Mouse (Mus musculus) kidney, embryonic 15.5 days (tissue): ENCODE measurements around the gene Stat5a. TPM values are rescaled to one million over a fixed set of nuclear protein-coding genes. Genes with fewer than 3 reads are reported as not detected.

Experiments used
- ATAC-seq: fragments of 200-750 bp; cut with Nextera tagmentation; replicated peaks from 2 replicates; pipeline ENCODE4 v1.8.0; 2017; ENCODE audit warnings: moderate TSS enrichment; ENCODE audit not compliant: low FRiP score
- H3K27ac ChIP-seq: fragments of 300-500 bp; sonication (generic); 2 replicates; pipeline ENCODE4 v1.5.1; 2015; ENCODE audit warnings: mild to moderate bottlenecking, inconsistent platforms
- H3K27me3 ChIP-seq: fragments of 300-500 bp; sonication (generic); 2 replicates; pipeline ENCODE4 v1.6.1; 2015; ENCODE audit warnings: inconsistent platforms
- H3K36me3 ChIP-seq: fragments of 300-500 bp; sonication (generic); 2 replicates; pipeline ENCODE4 v1.6.1; 2015; ENCODE audit warnings: inconsistent platforms
- H3K4me1 ChIP-seq: fragments of 300-500 bp; sonication (generic); 2 replicates; pipeline ENCODE4 v1.6.1; 2015; ENCODE audit warnings: inconsistent platforms
- H3K4me2 ChIP-seq: fragments of 300-500 bp; sonication (generic); 2 replicates; pipeline ENCODE4 v1.6.1; 2015; ENCODE audit warnings: moderate library complexity, mild to moderate bottlenecking, inconsistent platforms
- H3K4me3 ChIP-seq: fragments of 300-500 bp; sonication (generic); replicated peaks from 2 replicates; pipeline ENCODE4 v1.5.1; 2015; ENCODE audit warnings: mild to moderate bottlenecking, inconsistent platforms
- H3K9ac ChIP-seq: fragments of 300-500 bp; sonication (generic); 2 replicates; pipeline ENCODE4 v1.6.1; 2015; ENCODE audit warnings: mild to moderate bottlenecking, inconsistent platforms
- H3K9me3 ChIP-seq: fragments of 300-500 bp; sonication (generic); replicated peaks from 2 replicates; pipeline ENCODE4 v1.6.1; 2016; ENCODE audit warnings: inconsistent platforms
- WGBS: fragments of 180-500 bp; shearing (Covaris S2); methylation state at CpG from one replicate; pipeline ENCODE4 v1.1.7; 2015; ENCODE audit warnings: mixed read lengths; 5-methylcytosine and 5-hydroxymethylcytosine counted together
- polyA plus RNA-seq: library from polyadenylated mRNA; unstranded; fragments of >200 nt; fragmentation: Nextera tagmentation; extraction: Ambion mirVana; gene quantifications from 2 replicates; pipeline ENCODE4 v1.2.1, GENCODE M21; 2015

The Stat5a gene
- polyA plus RNA-seq, 1 experiment from 2014 or later: 3.1 TPM

DNA sequence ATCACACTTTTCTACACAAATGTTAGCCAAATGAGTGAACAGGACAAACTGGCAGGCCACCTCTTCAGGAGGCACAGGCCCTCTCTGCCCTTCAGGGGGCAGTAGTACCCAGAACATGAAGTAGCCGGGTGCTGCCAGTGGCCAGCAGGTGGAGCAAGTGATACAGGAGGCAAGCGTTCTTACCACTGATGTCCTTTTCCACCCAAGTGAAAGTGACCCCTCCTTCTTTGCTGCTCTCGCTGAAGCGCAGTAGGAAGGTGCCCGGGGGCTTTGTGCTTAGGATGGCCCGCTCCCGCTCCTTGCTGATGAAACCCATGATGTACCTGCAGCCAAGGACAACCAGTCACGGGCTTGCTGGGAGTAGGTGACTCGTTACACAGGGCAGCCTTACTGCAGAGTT, 34.3 kb downstream of the Stat5a start:
- WGBS: 12% methylated on average over 9 of the region's 9 CpGs
- Histone ChIP-seq H3K27me3 (no peaks in the 10 kb centered on the region), H3K9ac (no peak overlapping the region), H3K4me2 (peak overlapping the region; percentile 40), H3K4me3 (no peak overlapping the region), H3K27ac (no peak overlapping the region), H3K9me3 (no peaks in the 10 kb centered on the region), H3K36me3 (peaks cover 62% of the 10 kb centered on the region), H3K4me1 (peaks cover 4% of the 10 kb centered on the region; the same call in 1 of the 2 replicates)
- ATAC-seq: peak; percentile 74

GRCm38 (mm10) chr11:100894146-100894918, 35.2 kb downstream of the Stat5a start:
- no peaks in the 10 kb centered on the region for H3K9me3 ChIP-seq
- no peak overlapping the region for H3K9ac ChIP-seq
- no peaks in the 10 kb centered on the region for H3K27me3 ChIP-seq
- no peak overlapping the region for H3K4me2 ChIP-seq
- H3K27ac ChIP-seq: no peak overlapping the region
- no peak for ATAC-seq
- WGBS: 69% methylated on average over 9 of the region's 9 CpGs
- peaks cover 64% of the 10 kb centered on the region for H3K36me3 ChIP-seq
- H3K4me3 ChIP-seq: no peak overlapping the region
- peaks cover 4% of the 10 kb centered on the region; the same call in 1 of the 2 replicates for H3K4me1 ChIP-seq

DNA sequence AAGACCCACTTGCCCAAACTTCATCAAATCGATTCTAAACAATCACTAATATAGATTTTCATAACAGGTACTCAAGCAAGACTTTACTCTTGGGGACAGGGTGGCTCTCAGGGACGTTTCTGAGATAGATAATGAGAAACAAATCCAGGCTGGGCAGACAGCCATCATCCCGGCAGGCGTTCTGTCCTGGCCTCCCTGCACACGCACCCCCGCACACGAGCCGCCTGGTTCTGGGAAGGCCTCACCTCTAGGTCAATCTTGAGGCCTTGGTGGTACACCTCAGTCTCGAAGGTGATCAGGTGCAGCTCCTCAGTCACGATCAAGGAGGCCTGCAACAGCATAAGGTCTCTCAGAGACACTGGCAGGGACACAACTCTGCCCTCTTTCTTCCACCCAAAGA, 36.9 kb downstream of the Stat5a start:
- Histone ChIP-seq H3K4me2 (no peak overlapping the region), H3K36me3 (peaks cover 60% of the 10 kb centered on the region), H3K27me3 (no peaks in the 10 kb centered on the region), H3K9me3 (no peaks in the 10 kb centered on the region), H3K4me1 (peaks cover 4% of the 10 kb centered on the region; the same call in 1 of the 2 replicates), H3K4me3 (no peak overlapping the region), H3K27ac (no peak overlapping the region), H3K9ac (no peak overlapping the region)
- 84% methylated on average over 10 of the region's 10 CpGs for WGBS
- no peak for ATAC-seq

DNA sequence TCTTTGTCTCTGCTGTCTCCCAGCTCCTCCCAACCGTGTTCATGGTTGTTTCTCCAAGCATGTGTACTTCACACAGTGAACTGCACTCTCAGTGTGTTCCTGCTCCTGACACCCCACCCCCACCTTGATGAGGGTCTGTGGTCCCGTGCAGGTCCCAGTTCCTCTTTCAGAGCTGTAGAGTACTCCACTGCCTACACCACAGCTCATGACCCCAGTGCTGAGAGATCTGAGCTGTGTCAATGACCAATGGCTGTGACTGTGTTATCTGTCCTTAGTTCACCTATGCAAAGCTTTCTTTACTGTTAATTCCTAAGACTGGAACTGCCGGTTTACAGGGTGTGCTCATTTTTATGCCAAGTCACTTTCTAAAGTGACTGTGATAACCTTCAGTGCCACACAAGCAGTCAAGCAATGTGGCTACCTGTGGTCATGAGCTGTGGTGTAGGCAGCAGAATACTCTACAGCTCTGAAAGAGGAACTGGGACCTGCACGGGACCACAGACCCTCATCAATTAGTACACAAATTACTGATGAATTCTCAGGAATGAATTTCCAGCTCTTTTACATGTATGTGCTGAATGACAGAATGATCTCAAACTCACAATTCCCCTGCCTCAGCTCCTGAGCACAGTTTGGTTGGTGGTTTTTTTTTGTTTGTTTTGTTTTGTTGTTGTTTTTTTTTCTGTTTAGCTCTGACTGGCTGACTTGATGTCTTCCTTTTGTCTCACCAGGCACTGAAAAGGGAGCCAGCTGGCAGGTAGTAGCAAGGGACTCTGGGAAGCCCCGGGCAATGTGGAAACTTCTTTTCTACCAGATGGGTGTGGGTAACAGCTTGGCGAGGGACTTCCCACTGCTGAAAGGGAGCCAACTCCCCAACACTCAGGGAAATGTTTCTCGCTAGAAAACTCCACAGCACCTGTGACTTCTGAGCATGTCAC, 38.4 kb downstream of the Stat5a start:
- 81% methylated on average over 7 of the region's 7 CpGs for WGBS
- H3K27me3 ChIP-seq: no peaks in the 10 kb centered on the region
- no peak overlapping the region for H3K4me3 ChIP-seq
- H3K9me3 ChIP-seq: no peaks in the 10 kb centered on the region
- peaks cover 65% of the 10 kb centered on the region for H3K36me3 ChIP-seq
- no peak overlapping the region for H3K9ac ChIP-seq
- peaks cover 4% of the 10 kb centered on the region; the same call in 1 of the 2 replicates for H3K4me1 ChIP-seq
- no peak for ATAC-seq
- no peak overlapping the region for H3K27ac ChIP-seq
- H3K4me2 ChIP-seq: no peak overlapping the region

- H3K9ac ChIP-seq: no peak overlapping the region
- no peaks in the 10 kb centered on the region for H3K9me3 ChIP-seq
- no peak overlapping the region for H3K4me3 ChIP-seq
- no peak for ATAC-seq
- no peak overlapping the region for H3K4me2 ChIP-seq
- H3K27me3 ChIP-seq: no peaks in the 10 kb centered on the region
- no peak overlapping the region for H3K27ac ChIP-seq
- WGBS: 75% methylated on average over 16 of the region's 16 CpGs
- H3K4me1 ChIP-seq: peaks cover 3% of the 10 kb centered on the region; the same call in 1 of the 2 replicates
- H3K36me3 ChIP-seq: peaks cover 66% of the 10 kb centered on the region
Measured at GRCm38 (mm10) chr11:100898441-100899199, 39.5 kb downstream of the Stat5a start.

GRCm38 (mm10) chr11:100904580-100905351, 45.6 kb downstream of the Stat5a start:
- Histone ChIP-seq H3K4me3 (no peak overlapping the region), H3K9me3 (no peaks in the 10 kb centered on the region), H3K27ac (no peak overlapping the region), H3K4me1 (no peaks in the 10 kb centered on the region), H3K36me3 (peaks cover 81% of the 10 kb centered on the region), H3K4me2 (no peak overlapping the region), H3K27me3 (no peaks in the 10 kb centered on the region), H3K9ac (no peak overlapping the region)
- 80% methylated on average over 19 of the region's 20 CpGs for WGBS
- no peak for ATAC-seq

DNA sequence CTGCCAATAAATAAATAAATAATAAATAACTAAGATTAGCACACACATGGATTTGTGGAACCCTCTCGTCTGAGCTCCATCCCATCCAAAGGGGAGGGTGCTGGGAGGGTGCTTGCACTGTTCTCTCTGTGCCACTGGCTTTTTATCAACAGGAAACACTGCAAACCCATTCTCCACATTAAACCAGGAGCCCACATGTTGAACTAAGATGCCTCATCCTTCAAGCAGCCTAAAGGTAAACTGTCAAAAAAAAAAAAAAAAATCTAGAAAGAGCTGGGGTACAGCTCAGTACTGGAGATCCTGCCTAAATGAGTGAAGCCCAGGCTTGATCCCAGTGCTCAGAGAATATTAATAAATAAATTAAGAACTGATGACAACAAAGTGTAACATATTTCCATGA, 46.8 kb downstream of the Stat5a start:
- Histone ChIP-seq H3K27ac (no peak overlapping the region), H3K27me3 (no peaks in the 10 kb centered on the region), H3K4me2 (no peak overlapping the region), H3K4me3 (no peak overlapping the region), H3K4me1 (no peaks in the 10 kb centered on the region), H3K9me3 (no peaks in the 10 kb centered on the region), H3K36me3 (peaks cover 74% of the 10 kb centered on the region), H3K9ac (no peak overlapping the region)
- 65% methylated on average over 1 of the region's 1 CpGs for WGBS
- ATAC-seq: no peak

- Histone ChIP-seq H3K27ac (no peak overlapping the region), H3K27me3 (no peaks in the 10 kb centered on the region), H3K9ac (no peak overlapping the region), H3K4me2 (no peak overlapping the region), H3K36me3 (peaks cover 65% of the 10 kb centered on the region), H3K4me1 (no peaks in the 10 kb centered on the region), H3K9me3 (no peaks in the 10 kb centered on the region), H3K4me3 (no peak overlapping the region)
- 92% methylated on average over 4 of the region's 4 CpGs for WGBS
- no peak for ATAC-seq
Measured at GRCm38 (mm10) chr11:100906885-100907284, 47.7 kb downstream of the Stat5a start.

GRCm38 (mm10) chr11:100908112-100908511, 49.0 kb downstream of the Stat5a start:
- Histone ChIP-seq H3K27me3 (no peaks in the 10 kb centered on the region), H3K27ac (no peak overlapping the region), H3K4me1 (peaks cover 5% of the 10 kb centered on the region; the same call in 1 of the 2 replicates), H3K4me2 (no peak overlapping the region), H3K9ac (no peak overlapping the region), H3K36me3 (peaks cover 57% of the 10 kb centered on the region), H3K9me3 (no peaks in the 10 kb centered on the region), H3K4me3 (no peak overlapping the region)
- WGBS: 56% methylated on average over 2 of the region's 2 CpGs
- no peak for ATAC-seq

GRCm38 (mm10) chr11:100908567-100908966, 49.4 kb downstream of the Stat5a start:
- 73% methylated on average over 9 of the region's 9 CpGs for WGBS

More at GRCm38 (mm10) chr11:100908567-100908966, 49.4 kb downstream of the Stat5a start:
- H3K9me3 ChIP-seq: no peaks in the 10 kb centered on the region
- no peak for ATAC-seq
- no peak overlapping the region for H3K27ac ChIP-seq
- peaks cover 5% of the 10 kb centered on the region; the same call in 1 of the 2 replicates for H3K4me1 ChIP-seq
- H3K36me3 ChIP-seq: peaks cover 52% of the 10 kb centered on the region
- no peak overlapping the region for H3K4me2 ChIP-seq
- H3K27me3 ChIP-seq: no peaks in the 10 kb centered on the region
- H3K9ac ChIP-seq: no peak overlapping the region
- H3K4me3 ChIP-seq: no peak overlapping the region
